Mouse (Mus musculus) liver, adult 2 months (tissue): ENCODE results near the gene Grsf1.

Experiments
- CTCF ChIP-seq: fragments of 200-500 bp; IDR thresholded peaks from 2 replicates; pipeline ENCODE4 v1.5.1; 2011; ENCODE audit warnings: low read depth, low read length, control low read depth
- POLR2A ChIP-seq: fragments of 200-500 bp; IDR thresholded peaks from 2 replicates; pipeline ENCODE4 v1.6.1; 2011; ENCODE audit warnings: low read length, control low read depth; ENCODE audit not compliant: insufficient read depth; ENCODE audit errors: extremely low read depth

GRCm38 (mm10) chr5:88630883-88631282 is 45.1 kb downstream of the Grsf1 start:
- TF ChIP-seq POLR2A (no peak), CTCF (no peak)
